Mouse (Mus musculus) heart, postnatal 0 days (tissue): ENCODE data around the gene Sapcd1. TPM values are rescaled to one million over a fixed set of nuclear protein-coding genes. Genes with fewer than 3 reads are reported as not detected.
"Not testable (repeated sequence)": the region's sequence is repeated elsewhere in the genome, so short reads cannot be mapped to it uniquely, and the experiment has no call there.

ENCODE experiments used
- ATAC-seq: fragments of 200-750 bp; cut with Nextera tagmentation; 2 replicates; pipeline ENCODE4 v1.8.0; 2017; ENCODE audit warnings: low read depth, moderate number of reproducible peaks, moderate library complexity; ENCODE audit not compliant: insufficient read depth
- DNase-seq: peaks from one replicate; pipeline ENCODE4 v3.0.0-alpha.2; 2016; ENCODE audit warnings: low spot score
- H3K27ac ChIP-seq: fragments of 300-500 bp; sonication (generic); 2 replicates; pipeline ENCODE4 v1.5.1; 2014; ENCODE audit warnings: low read depth, mild to moderate bottlenecking
- H3K27me3 ChIP-seq: fragments of 300-500 bp; sonication (generic); 2 replicates; pipeline ENCODE4 v1.6.1; 2014; ENCODE audit warnings: low read length, mixed read lengths; ENCODE audit not compliant: control insufficient read depth, insufficient read depth
- H3K36me3 ChIP-seq: fragments of 300-500 bp; sonication (generic); replicated peaks from 2 replicates; pipeline ENCODE4 v1.6.1; 2014; ENCODE audit warnings: low read length, mixed read lengths; ENCODE audit not compliant: control insufficient read depth, insufficient read depth
- H3K4me1 ChIP-seq: fragments of 300-500 bp; sonication (generic); 2 replicates; pipeline ENCODE4 v1.6.1; 2014; ENCODE audit warnings: antibody characterized with exemption; ENCODE audit not compliant: control insufficient read depth, insufficient read depth
- H3K4me2 ChIP-seq: fragments of 300-500 bp; sonication (generic); 2 replicates; pipeline ENCODE4 v1.6.1; 2014; ENCODE audit warnings: low read depth, mild to moderate bottlenecking, low read length, moderate library complexity
- H3K4me3 ChIP-seq: fragments of 300-500 bp; sonication (generic); 2 replicates; pipeline ENCODE4 v1.5.1; 2014; ENCODE audit warnings: low read depth, low read length
- H3K9ac ChIP-seq: fragments of 300-500 bp; sonication (generic); replicated peaks from 2 replicates; pipeline ENCODE4 v1.6.1; 2014; ENCODE audit warnings: low read depth, low read length, mixed read lengths
- H3K9me3 ChIP-seq: fragments of 300-500 bp; sonication (generic); replicated peaks from 2 replicates; pipeline ENCODE4 v1.6.1; 2016; ENCODE audit warnings: low read length; ENCODE audit not compliant: control insufficient read depth
- CTCF ChIP-seq: IDR thresholded peaks from 2 replicates; pipeline ENCODE4 v1.5.1; 2016; ENCODE audit warnings: antibody characterized with exemption, control low read depth, low read depth
- EP300 ChIP-seq: IDR thresholded peaks from 2 replicates; pipeline ENCODE4 v1.6.1; 2016; ENCODE audit warnings: antibody characterized with exemption, low read depth
- WGBS: fragments of 180-500 bp; shearing (Covaris S2); extraction: QIAGEN DNeasy Blood & Tissue Kit; methylation state at CpG from one replicate; pipeline ENCODE4 v1.1.7; 2014; 5-methylcytosine and 5-hydroxymethylcytosine counted together
- polyA plus RNA-seq: library from polyadenylated mRNA; unstranded; fragments of >200 nt; fragmentation: Nextera tagmentation; extraction: Ambion mirVana; gene quantifications from 2 replicates; pipeline ENCODE4 v1.2.1, GENCODE M21; 2015
- total RNA-seq: library from RNA; depleted of rRNA; stranded (reverse); fragments of >200 nt; gene quantifications from 2 replicates; pipeline ENCODE4 v1.2.3, GENCODE M21; 2014; ENCODE audit warnings: low replicate concordance

Gene Sapcd1
- total and polyA plus RNA-seq, 2 experiments from 2014 or later, result 1.2 to 2.1 TPM

GRCm38 (mm10) chr17:35015296-35015695, 12.5 kb downstream of the Sapcd1 start:
- 88% methylated on average over 16 of the region's 16 CpGs for WGBS
- DNase-seq, result no peak
- Histone ChIP-seq H3K4me3 (no peak overlapping the region), H3K27me3 (no peaks in the 10 kb centered on the region), H3K4me2 (no peak overlapping the region), H3K36me3 (peaks cover 53% of the 10 kb centered on the region), H3K27ac (no peak overlapping the region), H3K4me1 (peaks cover 11% of the 10 kb centered on the region), H3K9ac (no peak overlapping the region), H3K9me3 (no peaks in the 10 kb centered on the region)
- no peak for ATAC-seq
- no peak for TF ChIP-seq CTCF
- TF ChIP-seq EP300, result no peak

- Histone ChIP-seq H3K4me1 (peaks cover 11% of the 10 kb centered on the region), H3K4me2 (no peak overlapping the region), H3K4me3 (no peak overlapping the region), H3K27me3 (no peaks in the 10 kb centered on the region), H3K9me3 (no peaks in the 10 kb centered on the region), H3K36me3 (peaks cover 66% of the 10 kb centered on the region), H3K27ac (no peak overlapping the region), H3K9ac (no peak overlapping the region)
- ATAC-seq (no peak), DNase-seq (no peak)
- TF ChIP-seq CTCF (no peak), EP300 (no peak)
- 76% methylated on average over 6 of the region's 6 CpGs for WGBS
Observed at GRCm38 (mm10) chr17:35013221-35013620, 14.6 kb downstream of the Sapcd1 start.

GRCm38 (mm10) chr17:35012430-35012829, 15.4 kb downstream of the Sapcd1 start:
- WGBS, result 79% methylated on average over 13 of the region's 13 CpGs
- H3K27me3 ChIP-seq, result no peaks in the 10 kb centered on the region
- H3K27ac ChIP-seq, result no peak overlapping the region
- DNase-seq (no peak), ATAC-seq (no peak)
- no peak for TF ChIP-seq CTCF
- no peak for TF ChIP-seq EP300
- no peaks in the 10 kb centered on the region for H3K9me3 ChIP-seq
- H3K4me2 ChIP-seq, result no peak overlapping the region
- no peak overlapping the region for H3K4me3 ChIP-seq
- H3K9ac ChIP-seq, result no peak overlapping the region
- peaks cover 11% of the 10 kb centered on the region for H3K4me1 ChIP-seq
- peaks cover 72% of the 10 kb centered on the region for H3K36me3 ChIP-seq

- ATAC-seq (no peak), DNase-seq (no peak)
- no peaks in the 10 kb centered on the region for H3K27me3 ChIP-seq
- 93% methylated on average over 8 of the region's 8 CpGs for WGBS
- no peak overlapping the region for H3K4me3 ChIP-seq
- no peaks in the 10 kb centered on the region for H3K9me3 ChIP-seq
- peaks cover 72% of the 10 kb centered on the region for H3K36me3 ChIP-seq
- H3K4me2 ChIP-seq, result no peak overlapping the region
- peaks cover 6% of the 10 kb centered on the region for H3K4me1 ChIP-seq
- H3K9ac ChIP-seq, result no peak overlapping the region
- H3K27ac ChIP-seq, result no peak overlapping the region
- no peak for TF ChIP-seq CTCF
- no peak for TF ChIP-seq EP300
Observed at GRCm38 (mm10) chr17:35011440-35011839, 16.4 kb downstream of the Sapcd1 start.

GRCm38 (mm10) chr17:35009586-35009985, 18.2 kb downstream of the Sapcd1 start:
- Histone ChIP-seq H3K4me2 (no peak overlapping the region), H3K27me3 (no peaks in the 10 kb centered on the region), H3K9me3 (no peaks in the 10 kb centered on the region), H3K9ac (no peak overlapping the region), H3K4me3 (no peak overlapping the region), H3K36me3 (peaks cover 76% of the 10 kb centered on the region), H3K4me1 (no peaks in the 10 kb centered on the region), H3K27ac (no peak overlapping the region)
- DNase-seq, result no peak
- 90% methylated on average over 7 of the region's 7 CpGs for WGBS
- ATAC-seq, result no peak
- no peak for TF ChIP-seq EP300
- no peak for TF ChIP-seq CTCF

DNA sequence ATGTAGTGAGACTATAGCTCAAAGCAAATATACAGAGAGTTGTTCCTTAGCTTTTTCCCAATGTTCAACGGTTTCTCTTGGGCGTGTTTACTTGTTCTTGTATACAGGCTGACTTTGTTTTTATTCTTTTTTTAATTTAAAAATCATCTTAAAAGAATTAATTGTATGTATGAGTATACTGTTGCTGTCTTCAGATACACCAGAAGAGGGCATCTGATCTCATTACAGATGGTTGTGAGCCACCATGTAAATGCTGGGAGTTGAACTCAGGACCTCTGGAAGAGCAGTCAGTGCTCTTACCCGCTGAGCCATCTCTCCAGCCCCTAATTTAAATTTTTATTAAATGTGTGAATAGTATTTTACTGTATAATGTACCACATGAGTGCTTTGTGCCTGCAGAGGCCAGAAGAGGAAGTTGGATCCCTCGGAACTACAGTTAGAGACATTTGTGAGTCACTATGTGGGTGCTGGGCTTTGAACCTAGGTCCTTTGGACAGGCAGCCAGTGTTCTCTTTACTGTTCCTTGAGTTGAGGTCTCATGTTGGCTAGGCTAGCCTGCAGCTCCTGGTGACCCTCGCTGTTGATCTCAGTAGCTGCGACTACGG, 20.3 kb downstream of the Sapcd1 start:
- Histone ChIP-seq H3K4me3 (no peak overlapping the region), H3K4me1 (peaks cover 4% of the 10 kb centered on the region), H3K9me3 (no peaks in the 10 kb centered on the region), H3K27me3 (no peaks in the 10 kb centered on the region), H3K4me2 (no peak overlapping the region), H3K27ac (no peak overlapping the region), H3K9ac (no peak overlapping the region), H3K36me3 (peaks cover 61% of the 10 kb centered on the region)
- 0 out of 2 replicates have a peak, but pooled peaks have one; percentile 6 for TF ChIP-seq CTCF
- no peak for TF ChIP-seq EP300
- no peak for ATAC-seq
- WGBS, result 91% methylated on average over 7 of the region's 7 CpGs
- no peak for DNase-seq

GRCm38 (mm10) chr17:35005902-35006301, 21.9 kb downstream of the Sapcd1 start:
- 94% methylated on average over 4 of the region's 5 CpGs for WGBS
- peaks cover 45% of the 10 kb centered on the region for H3K36me3 ChIP-seq
- H3K4me3 ChIP-seq, result not testable (repeated sequence)

More at GRCm38 (mm10) chr17:35005902-35006301, 21.9 kb downstream of the Sapcd1 start:
- H3K4me2 ChIP-seq, H3K27me3 ChIP-seq, DNase-seq, H3K9me3 ChIP-seq, ATAC-seq, H3K9ac ChIP-seq, H3K27ac ChIP-seq: not testable (repeated sequence)
- H3K4me1 ChIP-seq, result peaks cover 12% of the 10 kb centered on the region
